In the genomic region with DNA sequence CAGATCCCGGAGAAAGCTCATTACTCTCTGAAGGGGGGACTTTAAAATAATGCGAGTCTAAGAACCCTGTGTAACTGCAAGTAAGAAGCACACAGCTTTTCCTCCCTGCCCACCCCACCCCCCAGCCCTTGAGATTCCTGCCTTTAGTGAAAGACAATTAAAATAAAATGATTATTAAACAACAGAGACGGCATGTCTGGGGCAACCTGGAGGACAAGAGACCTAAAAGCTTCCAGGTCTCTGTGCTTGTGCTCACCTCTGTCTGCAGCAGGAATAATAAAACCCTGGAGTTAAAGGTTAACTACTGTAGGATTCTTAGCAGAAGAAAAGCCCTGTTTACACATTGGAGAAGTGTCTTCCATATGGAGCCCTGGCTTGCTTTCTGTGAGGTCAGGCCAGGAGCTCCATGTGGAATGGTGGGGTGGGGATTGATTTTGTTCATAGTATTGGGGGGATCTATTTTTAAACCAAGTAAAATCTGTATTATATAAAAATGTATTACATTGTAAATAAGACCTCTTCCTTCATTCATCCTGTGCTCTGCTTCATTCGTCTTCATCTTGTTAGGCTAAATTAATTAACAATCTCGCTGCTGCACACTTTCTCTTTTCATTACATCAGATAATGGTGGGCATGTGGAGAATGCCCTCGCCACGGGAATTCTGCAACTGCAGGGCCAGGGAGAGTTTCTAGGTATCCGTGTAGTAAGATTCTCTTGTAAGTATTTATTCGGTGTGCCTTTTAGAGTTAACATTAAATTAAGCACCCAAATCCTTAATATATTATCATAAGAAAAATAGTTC, we compare ENCODE assay signal across 9 mouse cellular contexts.
DNase-seq lines count a peak whose midpoint lies in the region; ATAC-seq and TF ChIP-seq lines count a peak whose summit lies in the region.
"Had no signal": no experiment of that assay in that cellular context is flagged by ENCODE, and none has a peak within 500 bp of the region (broad histone marks: within the 10 kb centered on the region; RNA-seq: fewer than 3 reads in every experiment).

No protein-coding gene starts in this region.

- TF ChIP-seq POLR2A in lung, adult 2 months (IDR thresholded peaks at IDR 0.05; ENCODE audit: borderline replicate concordance, extremely low read depth, low read depth, low read length), result no peak

- 38% methylated on average over 9 of the region's 9 CpGs for whole genome bisulfite sequencing in lung, postnatal 0 days
- WGBS in lung, adult 2 months, result 49% methylated on average over 9 of the region's 9 CpGs
- WGBS in forebrain, postnatal 0 days, result 10% methylated on average over 9 of the region's 9 CpGs
- WGBS in kidney, embryonic 16.5 days, result 35% methylated on average over 9 of the region's 9 CpGs

- H3K27me3 ChIP-seq in lung, postnatal 0 days (replicated peaks; ENCODE audit: insufficient read depth, low read length), result no peaks in the 10 kb centered on the region
- H3K27me3 ChIP-seq in forebrain, postnatal 0 days (ENCODE audit: insufficient read depth, low read length), result no peaks in the 10 kb centered on the region
- no peaks in the 10 kb centered on the region for H3K27me3 ChIP-seq in kidney, embryonic 16.5 days (ENCODE audit: insufficient read depth, low read length)
- H3K27me3 ChIP-seq: embryonic facial prominence, embryonic 12.5 days had no signal

- peak overlapping the region; percentile 28; the same call in 1 of the 2 replicates for H3K4me2 ChIP-seq in lung, postnatal 0 days (replicated peaks; ENCODE audit: low read depth, low read length)
- peak overlapping the region; percentile 19; the same call in 1 of the 2 replicates for H3K4me2 ChIP-seq in forebrain, postnatal 0 days (ENCODE audit: low read depth)
- H3K4me2 ChIP-seq in kidney, embryonic 16.5 days (replicated peaks; ENCODE audit: low read depth, low read length), result no peak overlapping the region

- H3K4me3 ChIP-seq in lung, postnatal 0 days (ENCODE audit: low read depth, low read length), result no peak overlapping the region
- no peak overlapping the region for H3K4me3 ChIP-seq in lung, adult 2 months (replicated peaks; ENCODE audit: extremely low read depth, low read depth, low read length)
- H3K4me3 ChIP-seq in forebrain, postnatal 0 days (ENCODE audit: low read depth, low read length), result no peak overlapping the region
- no peak overlapping the region for H3K4me3 ChIP-seq in kidney, embryonic 16.5 days (ENCODE audit: low read length)
- H3K4me3 ChIP-seq: embryonic facial prominence, embryonic 12.5 days had no signal

- H3K9ac ChIP-seq in lung, postnatal 0 days (replicated peaks; ENCODE audit: low read depth), result no peak overlapping the region
- H3K9ac ChIP-seq in forebrain, postnatal 0 days, result no peak overlapping the region
- H3K9ac ChIP-seq in kidney, embryonic 16.5 days (replicated peaks; ENCODE audit: low read length), result no peak overlapping the region
- H3K9ac ChIP-seq: embryonic facial prominence, embryonic 12.5 days had no signal

- peak overlapping the region; percentile 43 for H3K27ac ChIP-seq in lung, postnatal 0 days (ENCODE audit: low read length)
- peak overlapping the region; percentile 24; the same call in 1 of the 2 replicates for H3K27ac ChIP-seq in forebrain, postnatal 0 days (ENCODE audit: low read depth, low read length)
- peak overlapping the region; percentile 56; the same call in 1 of the 2 replicates for H3K27ac ChIP-seq in kidney, embryonic 16.5 days (ENCODE audit: low read length)
- H3K27ac ChIP-seq: embryonic facial prominence, embryonic 12.5 days had no signal

- ATAC-seq in lung, postnatal 0 days, result no peak
- ATAC-seq in forebrain, postnatal 0 days, result no peak
- peak; percentile 79 for ATAC-seq in kidney, embryonic 16.5 days (ENCODE audit: low FRiP score, low TSS enrichment)

- no peak for TF ChIP-seq EP300 in lung, postnatal 0 days (IDR thresholded peaks at IDR 0.05)

- no peak for DNase-seq in lung, postnatal 0 days (ENCODE audit: low spot score)
- no peak for DNase-seq in lung, adult 2 months
- peak; percentile 14 for DNase-seq in forebrain, postnatal 0 days
- DNase-seq in retina, postnatal 1 day, result peak; percentile 67
- DNase-seq in right cerebral cortex, postnatal 25 days, result no peak
- no peak for DNase-seq in gastrocnemius, postnatal 4 days (ENCODE audit: low spot score in 2 of 2)
- DNase-seq: thymus, postnatal 25 days had no signal

- H3K4me1 ChIP-seq in lung, postnatal 0 days (ENCODE audit: insufficient read depth, low read depth, low read length), result peaks cover 6% of the 10 kb centered on the region; the same call in 1 of the 2 replicates
- H3K4me1 ChIP-seq in lung, adult 2 months (ENCODE audit: control insufficient read depth, insufficient read depth, low read length), result no peaks in the 10 kb centered on the region; the same call in 1 of the 2 replicates
- peaks cover 9% of the 10 kb centered on the region; the same call in 1 of the 2 replicates for H3K4me1 ChIP-seq in forebrain, postnatal 0 days (ENCODE audit: insufficient read depth)
- H3K4me1 ChIP-seq in kidney, embryonic 16.5 days (ENCODE audit: insufficient read depth, low read length), result peaks cover 25% of the 10 kb centered on the region

- TF ChIP-seq CTCF in lung, postnatal 0 days (IDR thresholded peaks at IDR 0.05), result no peak
- TF ChIP-seq CTCF in lung, adult 2 months (IDR thresholded peaks at IDR 0.05; ENCODE audit: insufficient read depth, low read length), result no peak
- no peak for TF ChIP-seq CTCF in forebrain, postnatal 0 days (IDR thresholded peaks at IDR 0.05; ENCODE audit: low read depth)

- H3K9me3 ChIP-seq in lung, postnatal 0 days (ENCODE audit: low read length), result no peaks in the 10 kb centered on the region
- H3K9me3 ChIP-seq in forebrain, postnatal 0 days (ENCODE audit: low read length), result no peaks in the 10 kb centered on the region
- no peaks in the 10 kb centered on the region for H3K9me3 ChIP-seq in kidney, embryonic 16.5 days (ENCODE audit: low read length)
- H3K9me3 ChIP-seq: embryonic facial prominence, embryonic 12.5 days had no signal

- no peaks in the 10 kb centered on the region for H3K36me3 ChIP-seq in lung, postnatal 0 days (ENCODE audit: insufficient read depth, low read length)
- H3K36me3 ChIP-seq in forebrain, postnatal 0 days (ENCODE audit: insufficient read depth), result no peaks in the 10 kb centered on the region
- H3K36me3 ChIP-seq in kidney, embryonic 16.5 days (ENCODE audit: insufficient read depth, low read length), result no peaks in the 10 kb centered on the region
- H3K36me3 ChIP-seq: embryonic facial prominence, embryonic 12.5 days had no signal

Comparison
In these comparisons a context has a peak if more than half of its experiments do, and no peak if none do; other contexts are left out.
1. DNase-seq: peak in forebrain, postnatal 0 days (single experiment) and retina, postnatal 1 day (single experiment); none in lung, postnatal 0 days (single experiment), lung, adult 2 months (single experiment), right cerebral cortex, postnatal 25 days (single experiment) and gastrocnemius, postnatal 4 days (0 of 2).
2. Peak in every context shown above with its lines, with median percentiles within 50 percentile points of each other: H3K27ac ChIP-seq.